Mouse (Mus musculus): ENCODE results near the gene Vmn2r120.
"Not testable (repeated sequence)": the region's sequence is repeated elsewhere in the genome, so short reads cannot be mapped to it uniquely, and the experiment has no call there.

Vmn2r120 gene

DNA sequence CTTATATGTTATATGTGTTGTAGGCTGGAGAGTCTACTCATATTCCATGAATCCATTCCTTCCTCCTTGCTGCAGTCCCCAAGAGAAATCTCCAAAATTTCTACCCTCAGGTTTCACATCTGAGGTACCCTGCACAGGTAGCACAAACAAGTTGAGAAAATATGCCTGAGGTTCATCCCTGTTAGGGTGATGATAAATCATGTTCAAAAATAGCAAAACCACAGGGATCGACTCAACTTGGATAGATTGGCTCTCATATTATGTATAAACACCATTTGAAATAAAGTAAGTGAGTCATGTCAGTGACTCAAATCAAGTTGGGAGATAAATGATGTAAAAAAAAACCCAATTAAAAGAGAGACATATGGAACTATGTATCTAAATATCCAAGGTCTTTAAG is at the start of gene Vmn2r120:
Gene Vmn2r120 (minus strand): TSS at position 101 of the 400 bp plus-strand sequence.
- DNase-seq (ENCODE audit: low read depth, low spot score), result peak; percentile 1

- DNase-seq (ENCODE audit: low read depth, low spot score), result not testable (repeated sequence)
Measured at GRCm38 (mm10) chr17:57587273-57587672, 42.0 kb upstream of the Vmn2r120 start.

GRCm38 (mm10) chr17:57574075-57574705 is 28.9 kb upstream of the Vmn2r120 start:
- no peak for DNase-seq (ENCODE audit: low read depth, low spot score)

Data from brain, adult 2 months (tissue).